Mouse (Mus musculus): ENCODE measurements at regions not wholly inside any gene's neighbourhood (a gene's known extent, or its start where the extent isn't known, plus 50 kb on each side); places are given as distances from the start of the nearest gene placed in this dataset.

DNA sequence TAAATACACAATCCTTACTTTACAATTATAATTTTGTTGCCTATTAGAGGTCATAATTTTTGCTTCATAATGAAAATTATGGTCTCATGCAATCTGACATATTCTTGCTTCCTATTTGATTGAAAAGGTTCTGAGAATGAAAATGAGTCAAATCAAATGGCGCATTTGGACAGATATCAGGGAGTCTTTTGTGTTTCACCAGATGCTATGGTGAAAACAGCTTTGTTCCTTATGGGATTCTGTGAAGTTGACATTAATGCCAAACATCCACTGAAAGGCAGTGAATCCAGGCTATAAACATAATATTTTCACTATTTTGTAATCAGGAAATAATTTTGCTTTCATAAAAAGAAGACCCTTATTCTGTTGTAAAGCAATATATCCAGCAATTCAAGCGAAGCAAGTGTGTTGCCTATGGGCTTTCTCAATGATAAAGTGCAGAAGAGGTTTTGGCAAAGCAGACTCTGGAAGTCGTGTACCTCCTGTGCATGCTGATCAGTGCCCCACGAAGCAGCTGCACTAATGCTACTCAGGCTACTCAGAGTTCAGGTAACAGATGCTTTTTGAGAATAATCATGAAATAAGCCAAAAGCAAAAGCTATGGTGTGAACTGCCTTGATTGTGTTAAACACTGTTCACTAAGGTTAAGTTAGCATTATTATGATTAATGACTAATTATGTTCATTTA is 1353.0 kb upstream of the Luzp2 start:
- Histone ChIP-seq H3K27me3 (replicated peaks) (no peaks in the 10 kb centered on the region), H3K36me3 (no peaks in the 10 kb centered on the region), H3K9me3 (no peaks in the 10 kb centered on the region), H3K4me1 (replicated peaks) (no peaks in the 10 kb centered on the region), H3K4me3 (replicated peaks) (no peak overlapping the region), H3K9ac (no peak overlapping the region), H3K4me2 (replicated peaks) (no peak overlapping the region), H3K27ac (no peak overlapping the region)
- WGBS: 62% methylated on average over 4 of the region's 4 CpGs
- no peak for ATAC-seq

DNA sequence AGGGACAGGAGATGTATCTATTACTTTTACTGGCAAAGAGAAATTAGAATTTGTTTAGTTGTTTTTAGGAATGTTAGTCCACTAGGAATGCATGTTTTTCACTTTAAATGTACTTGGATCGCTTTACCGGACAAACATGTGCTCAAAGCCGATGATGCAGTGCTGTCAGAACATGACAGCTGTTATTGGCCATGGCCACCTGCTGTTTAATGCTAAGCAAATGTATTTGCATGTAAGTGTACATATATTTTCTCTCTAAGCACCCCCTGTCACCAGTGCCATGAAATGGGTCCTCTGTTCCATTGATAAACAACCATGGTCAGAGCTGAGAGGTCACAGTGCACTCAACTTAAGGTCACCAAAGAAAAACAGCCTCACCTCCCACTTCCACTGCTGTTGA is 1349.2 kb upstream of the Luzp2 start:
- no peak overlapping the region for H3K9ac ChIP-seq
- H3K4me3 ChIP-seq (replicated peaks): no peak overlapping the region
- WGBS: 61% methylated on average over 3 of the region's 3 CpGs
- no peak overlapping the region for H3K27ac ChIP-seq
- H3K27me3 ChIP-seq (replicated peaks): no peaks in the 10 kb centered on the region
- no peaks in the 10 kb centered on the region for H3K9me3 ChIP-seq
- H3K36me3 ChIP-seq: no peaks in the 10 kb centered on the region
- no peaks in the 10 kb centered on the region for H3K4me1 ChIP-seq (replicated peaks)
- ATAC-seq: no peak
- no peak overlapping the region for H3K4me2 ChIP-seq (replicated peaks)

DNA sequence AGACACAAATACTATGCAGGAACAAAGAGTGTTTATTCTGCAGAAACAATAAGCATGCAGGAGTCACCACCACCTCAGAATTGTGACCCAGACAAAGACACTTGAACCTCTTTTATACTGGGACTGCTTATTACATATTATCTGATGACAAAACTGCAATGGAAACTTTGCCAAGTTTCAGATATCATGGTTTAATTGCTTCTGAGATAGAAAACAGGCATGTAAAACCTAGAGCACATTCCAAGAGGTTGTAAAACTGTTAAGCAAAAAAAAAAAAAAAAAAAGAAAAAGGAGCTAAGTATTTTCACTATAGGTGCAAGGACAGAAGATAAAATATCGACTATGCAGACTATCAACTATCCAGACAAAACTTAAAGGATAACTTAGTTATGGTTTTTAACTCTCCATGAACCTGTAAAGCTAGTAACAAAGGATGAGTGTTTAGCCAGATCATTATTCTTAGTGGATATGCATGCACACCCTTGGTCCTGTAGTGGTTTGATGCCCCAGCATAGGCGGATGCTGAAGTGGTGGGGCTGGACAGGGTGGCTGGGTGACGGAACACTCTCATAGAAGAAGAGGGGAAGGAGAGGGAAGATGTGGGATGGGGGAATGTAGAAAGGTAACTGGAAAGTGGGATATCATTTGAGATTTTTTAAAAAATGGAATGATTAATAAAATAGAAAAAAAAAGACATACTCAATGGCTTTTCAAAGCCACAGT is 1312.9 kb upstream of the Luzp2 start:
- ATAC-seq: peak; percentile 85
- H3K9me3 ChIP-seq: no peaks in the 10 kb centered on the region
- H3K27me3 ChIP-seq (replicated peaks): no peaks in the 10 kb centered on the region
- H3K4me1 ChIP-seq (replicated peaks): no peaks in the 10 kb centered on the region
- H3K4me2 ChIP-seq (replicated peaks): no peak overlapping the region
- 57% methylated on average over 3 of the region's 3 CpGs for WGBS
- no peak overlapping the region for H3K9ac ChIP-seq
- no peak overlapping the region for H3K4me3 ChIP-seq (replicated peaks)
- H3K36me3 ChIP-seq: no peaks in the 10 kb centered on the region
- H3K27ac ChIP-seq: no peak overlapping the region
